Mouse (Mus musculus) spleen, adult 2 months (tissue): Measurements from ENCODE around the gene Shroom3. TPM values are rescaled to one million over a fixed set of nuclear protein-coding genes. Genes with fewer than 3 reads are reported as not detected.
"Not testable (repeated sequence)": the region's sequence is repeated elsewhere in the genome, so short reads cannot be mapped to it uniquely, and the experiment has no call there.

Experiments used
- DNase-seq, 2 experiments: peaks; one replicate each; pipeline versions ENCODE4 v3.0.0 to v3.0.0-alpha.2; 2012 to 2021; ENCODE audit warnings: low spot score in 2 of 2, low read depth in 1 of 2
- H3K27ac ChIP-seq: fragments of 200-500 bp; 2 replicates; pipeline ENCODE4 v1.5.1; 2012; ENCODE audit warnings: low read length, inconsistent platforms; ENCODE audit not compliant: insufficient read depth
- H3K27me3 ChIP-seq: fragments of 200-500 bp; 2 replicates; pipeline ENCODE4 v1.6.1; 2012; ENCODE audit warnings: mild to moderate bottlenecking, moderate library complexity, low read length, inconsistent platforms; ENCODE audit not compliant: control insufficient read depth, insufficient read depth
- H3K36me3 ChIP-seq: fragments of 200-500 bp; 2 replicates; pipeline ENCODE4 v1.6.1; 2012; ENCODE audit warnings: mild to moderate bottlenecking, low read length, inconsistent platforms; ENCODE audit not compliant: control insufficient read depth, insufficient read depth
- H3K4me1 ChIP-seq: fragments of 200-500 bp; 2 replicates; pipeline ENCODE4 v1.6.1; 2011; ENCODE audit warnings: inconsistent platforms; ENCODE audit not compliant: control insufficient read depth, insufficient read depth, insufficient read length
- H3K4me3 ChIP-seq: fragments of 200-500 bp; 2 replicates; pipeline ENCODE4 v1.5.1; 2011; ENCODE audit warnings: mild to moderate bottlenecking, inconsistent platforms; ENCODE audit not compliant: insufficient read depth, insufficient read length; ENCODE audit errors: extremely low read depth
- CTCF ChIP-seq: fragments of 200-500 bp; IDR thresholded peaks from 2 replicates; pipeline ENCODE4 v1.5.1; 2011; ENCODE audit warnings: mild to moderate bottlenecking, inconsistent platforms; ENCODE audit not compliant: insufficient read depth, insufficient read length, insufficient replicate concordance; ENCODE audit errors: extremely low read depth
- POLR2A ChIP-seq: fragments of 200-500 bp; IDR thresholded peaks from 2 replicates; pipeline ENCODE4 v1.6.1; 2011; ENCODE audit warnings: low read depth, low read length, inconsistent platforms
- WGBS: fragments of 180-500 bp; shearing (Covaris S2); methylation state at CpG from one replicate; pipeline ENCODE4 v1.1.7; 2018; 5-methylcytosine and 5-hydroxymethylcytosine counted together
- polyA plus RNA-seq: library from polyadenylated mRNA; depleted of rRNA; stranded (reverse); fragments of >200 nt; gene quantifications from 2 replicates; pipeline ENCODE4 v1.2.3, GENCODE M21; 2012

The Shroom3 gene
- polyA plus RNA-seq, 1 experiment, result 9.9 TPM

DNA sequence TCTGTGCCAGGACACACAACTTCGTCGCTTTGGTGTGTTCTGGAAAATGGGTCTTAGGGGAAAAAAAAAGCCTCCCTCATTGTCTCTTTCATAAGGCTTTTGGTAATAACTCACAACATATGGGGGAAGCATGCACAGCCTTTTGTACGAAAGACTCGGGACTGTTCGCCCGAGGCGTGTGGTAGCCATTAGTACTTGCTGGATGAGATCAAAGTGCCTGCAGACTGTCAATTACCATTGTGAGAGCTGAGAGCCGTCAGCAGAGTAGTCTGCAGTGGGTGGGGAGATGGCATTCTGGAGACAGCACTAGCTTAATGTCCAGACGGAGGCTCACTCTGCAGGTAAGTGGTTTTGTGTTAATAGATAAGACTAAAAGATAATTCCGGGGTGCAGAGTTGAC lies 232.2 kb downstream of the Shroom3 start:
- no peak overlapping the region for H3K4me3 ChIP-seq
- H3K27ac ChIP-seq, result no peak overlapping the region
- H3K4me1 ChIP-seq, result no peaks in the 10 kb centered on the region
- WGBS, result 73% methylated on average over 10 of the region's 10 CpGs
- no peaks in the 10 kb centered on the region; the same call in 1 of the 2 replicates for H3K27me3 ChIP-seq
- no peak for DNase-seq
- TF ChIP-seq CTCF (no peak), POLR2A (no peak)
- H3K36me3 ChIP-seq, result no peaks in the 10 kb centered on the region

DNA sequence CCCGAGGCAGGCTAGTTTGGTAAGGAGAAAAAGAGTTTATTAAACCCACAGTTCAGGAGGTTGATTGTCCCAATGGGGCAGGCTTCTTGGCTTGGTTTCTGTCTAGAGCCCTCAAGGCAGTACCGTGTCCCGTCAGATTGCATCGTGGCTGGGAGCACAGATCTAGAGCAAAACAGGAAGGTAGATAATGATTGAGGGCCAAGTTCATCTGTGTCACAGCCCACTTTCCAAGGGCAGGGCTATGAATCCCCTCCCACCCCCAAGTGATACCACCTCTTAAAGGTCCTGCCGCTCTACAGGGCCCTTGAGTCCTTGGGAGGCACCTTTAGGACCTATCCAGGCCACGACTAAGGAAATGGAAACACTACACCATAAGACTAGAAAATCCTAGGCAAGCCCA lies 234.5 kb downstream of the Shroom3 start:
- H3K4me3 ChIP-seq, result no peak overlapping the region
- H3K4me1 ChIP-seq, result no peaks in the 10 kb centered on the region
- DNase-seq, result no peak
- H3K27me3 ChIP-seq, result no peaks in the 10 kb centered on the region; the same call in 1 of the 2 replicates
- WGBS, result 71% methylated on average over 6 of the region's 6 CpGs
- TF ChIP-seq CTCF (no peak), POLR2A (no peak)
- H3K36me3 ChIP-seq, result no peaks in the 10 kb centered on the region
- no peak overlapping the region for H3K27ac ChIP-seq

DNA sequence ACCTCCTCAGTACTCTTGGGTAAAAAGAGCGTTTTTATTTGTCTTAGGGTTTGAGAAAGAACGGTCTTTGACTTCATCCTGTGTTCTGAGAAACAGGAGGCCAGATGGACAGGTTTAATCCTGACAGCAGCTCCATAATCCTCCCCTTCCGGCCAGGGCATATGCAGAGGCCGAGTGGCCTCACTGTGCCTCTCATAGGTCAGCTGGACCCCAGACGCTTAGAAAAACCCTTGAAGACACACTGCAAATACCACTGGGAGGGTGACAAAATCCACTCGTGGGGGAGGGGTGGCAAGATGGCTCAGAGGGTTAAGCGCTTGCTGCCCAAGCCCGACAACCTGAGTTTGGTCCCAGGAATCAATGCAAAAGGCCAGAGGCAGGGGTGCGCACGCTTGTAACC lies 234.9 kb downstream of the Shroom3 start:
- H3K27me3 ChIP-seq, result no peaks in the 10 kb centered on the region; the same call in 1 of the 2 replicates
- TF ChIP-seq CTCF (no peak), POLR2A (no peak)
- WGBS, result 83% methylated on average over 10 of the region's 10 CpGs

DNA sequence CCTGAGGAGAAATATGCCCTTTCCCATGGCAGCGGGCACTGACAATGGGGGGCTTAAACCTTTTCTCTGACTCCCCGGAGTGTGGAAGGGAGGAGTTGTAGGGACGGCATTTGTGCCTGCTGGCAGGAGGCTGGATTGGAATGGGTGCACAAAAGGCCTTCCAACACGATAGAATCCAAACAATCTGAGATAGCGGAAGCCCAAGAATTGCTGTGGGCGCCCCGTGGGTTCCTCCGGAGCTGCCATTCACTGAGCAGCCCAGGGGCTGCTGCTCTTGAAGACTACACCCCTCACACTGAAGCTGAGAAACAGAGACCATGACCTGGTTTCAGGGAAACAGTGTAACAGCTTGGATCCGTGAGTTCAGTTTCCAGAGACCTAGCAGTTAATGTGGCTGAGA lies 235.6 kb downstream of the Shroom3 start:
- no peaks in the 10 kb centered on the region; the same call in 1 of the 2 replicates for H3K27me3 ChIP-seq
- no peak overlapping the region for H3K4me3 ChIP-seq
- 84% methylated on average over 9 of the region's 9 CpGs for WGBS
- no peak overlapping the region for H3K27ac ChIP-seq
- TF ChIP-seq CTCF (no peak), POLR2A (no peak)
- no peaks in the 10 kb centered on the region for H3K4me1 ChIP-seq
- no peak for DNase-seq
- no peaks in the 10 kb centered on the region for H3K36me3 ChIP-seq

More for the DNA sequence above, 234.9 kb downstream of the Shroom3 start:
- no peak for DNase-seq
- Histone ChIP-seq H3K36me3 (no peaks in the 10 kb centered on the region), H3K4me3 (no peak overlapping the region), H3K27ac (no peak overlapping the region), H3K4me1 (no peaks in the 10 kb centered on the region)

DNA sequence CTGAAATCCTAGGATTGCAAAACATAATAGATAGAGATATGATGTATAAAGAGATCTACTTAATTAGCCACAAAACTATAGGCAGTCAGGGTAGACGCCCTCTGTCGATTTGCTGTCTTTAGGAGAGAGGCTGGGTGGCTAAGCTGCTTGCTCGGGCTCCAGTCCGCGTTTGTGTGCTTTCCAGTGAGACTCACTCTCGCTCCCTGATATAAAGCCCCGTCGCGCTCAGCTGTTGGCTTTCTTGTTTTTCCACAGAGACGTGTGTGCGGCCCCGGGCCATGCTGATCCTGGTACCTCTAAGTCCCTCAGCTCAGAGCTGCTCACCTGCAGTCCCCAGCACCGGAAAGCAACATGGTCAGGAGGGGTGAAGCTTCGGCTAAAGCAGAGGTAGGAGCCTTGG lies 236.2 kb downstream of the Shroom3 start:
- no peak for DNase-seq
- no peak overlapping the region for H3K27ac ChIP-seq
- H3K27me3 ChIP-seq, result no peaks in the 10 kb centered on the region; the same call in 1 of the 2 replicates
- TF ChIP-seq CTCF, result no peak
- no peak for TF ChIP-seq POLR2A
- no peak overlapping the region for H3K4me3 ChIP-seq
- H3K4me1 ChIP-seq, result no peaks in the 10 kb centered on the region
- H3K36me3 ChIP-seq, result no peaks in the 10 kb centered on the region
- 91% methylated on average over 14 of the region's 14 CpGs for WGBS

DNA sequence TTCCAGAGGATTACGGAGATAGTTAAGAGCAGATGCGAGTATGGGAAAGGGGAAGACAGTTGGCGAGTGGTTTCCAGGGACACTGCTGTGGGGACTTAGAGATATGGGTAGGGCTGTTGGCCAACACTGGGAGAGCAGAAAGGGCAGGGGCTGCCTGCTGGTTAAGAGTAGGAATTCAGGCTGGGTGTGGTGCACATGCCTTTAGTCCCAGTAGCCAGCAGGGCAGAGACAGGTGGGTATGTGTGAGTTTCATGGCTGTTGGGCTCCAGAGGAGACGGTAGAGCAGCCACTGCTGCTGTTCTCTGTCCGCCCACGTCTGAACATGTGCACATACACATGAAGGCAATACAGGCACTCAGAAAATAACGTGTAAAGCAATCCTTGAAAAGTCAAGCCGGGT lies 237.7 kb downstream of the Shroom3 start:
- Histone ChIP-seq H3K36me3 (no peaks in the 10 kb centered on the region), H3K27me3 (no peaks in the 10 kb centered on the region; the same call in 1 of the 2 replicates), H3K4me1 (peaks cover 5% of the 10 kb centered on the region; the same call in 1 of the 2 replicates), H3K4me3 (no peak overlapping the region), H3K27ac (no peak overlapping the region)
- no peak for DNase-seq
- TF ChIP-seq CTCF (no peak), POLR2A (no peak)
- WGBS, result 85% methylated on average over 8 of the region's 8 CpGs

DNA sequence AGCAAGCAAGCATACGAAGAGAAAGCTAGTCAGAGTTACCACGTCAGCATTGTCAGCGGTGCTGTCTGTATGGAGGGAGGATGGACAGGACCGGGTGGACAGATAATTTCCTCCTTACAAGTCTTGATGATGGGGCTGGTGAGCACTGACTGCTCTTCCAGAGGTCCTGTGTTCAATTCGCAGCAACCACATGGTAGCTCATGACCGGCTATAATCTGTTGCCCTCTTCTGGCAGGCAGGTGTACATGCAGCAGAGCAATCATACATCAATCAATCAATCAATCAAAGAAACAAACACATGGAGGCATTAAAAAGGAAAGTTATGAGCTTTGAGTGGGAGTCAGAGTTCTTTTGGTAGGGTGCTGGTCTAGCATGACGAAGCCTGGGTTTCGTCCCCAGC lies 238.5 kb downstream of the Shroom3 start:
- TF ChIP-seq CTCF (no peak), POLR2A (no peak)
- Histone ChIP-seq H3K27ac (no peak overlapping the region), H3K36me3 (no peaks in the 10 kb centered on the region), H3K27me3 (no peaks in the 10 kb centered on the region), H3K4me1 (peaks cover 5% of the 10 kb centered on the region; the same call in 1 of the 2 replicates), H3K4me3 (no peak overlapping the region)
- no peak for DNase-seq
- WGBS, result 85% methylated on average over 8 of the region's 8 CpGs

DNA sequence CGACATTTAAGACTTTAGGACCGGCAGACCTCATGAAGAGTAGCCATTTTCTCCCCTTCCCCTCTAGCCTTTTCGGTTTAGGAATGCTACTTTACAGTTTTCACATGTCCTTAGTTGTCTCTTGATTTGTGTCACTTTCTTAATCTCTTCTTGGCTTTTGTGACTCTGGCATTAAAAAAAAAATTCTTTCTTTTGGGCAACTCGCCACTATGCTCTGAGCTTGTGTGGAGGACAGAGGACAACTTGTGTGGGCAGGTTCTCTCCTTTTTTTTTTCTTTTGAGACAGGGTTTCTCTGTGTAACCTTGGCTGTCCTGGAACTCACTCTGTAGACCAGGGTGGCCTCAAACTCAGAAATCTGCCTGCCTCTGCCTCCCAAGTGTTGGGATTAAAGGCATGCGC lies 239.7 kb downstream of the Shroom3 start:
- not testable (repeated sequence) for H3K4me3 ChIP-seq, H3K27me3 ChIP-seq, H3K27ac ChIP-seq, H3K4me1 ChIP-seq, DNase-seq, H3K36me3 ChIP-seq
- WGBS, result 84% methylated on average over 5 of the region's 5 CpGs
